Mouse (Mus musculus) thymus, adult 2 months (tissue): ENCODE data around the gene Agps.

Experiments
- CTCF ChIP-seq: fragments of 200-500 bp; IDR thresholded peaks from 2 replicates; pipeline ENCODE4 v1.5.1; 2012; ENCODE audit warnings: mild to moderate bottlenecking, control low read depth, low read length, moderate library complexity, borderline replicate concordance; ENCODE audit not compliant: control insufficient read depth, poor library complexity, insufficient read depth; ENCODE audit errors: extremely low read depth
- POLR2A ChIP-seq: fragments of 200-500 bp; IDR thresholded peaks from 2 replicates; pipeline ENCODE4 v1.6.1; 2012; ENCODE audit warnings: mild to moderate bottlenecking, low read length, control low read depth, moderate library complexity; ENCODE audit not compliant: control insufficient read depth, poor library complexity, insufficient read depth; ENCODE audit errors: extremely low read depth

DNA sequence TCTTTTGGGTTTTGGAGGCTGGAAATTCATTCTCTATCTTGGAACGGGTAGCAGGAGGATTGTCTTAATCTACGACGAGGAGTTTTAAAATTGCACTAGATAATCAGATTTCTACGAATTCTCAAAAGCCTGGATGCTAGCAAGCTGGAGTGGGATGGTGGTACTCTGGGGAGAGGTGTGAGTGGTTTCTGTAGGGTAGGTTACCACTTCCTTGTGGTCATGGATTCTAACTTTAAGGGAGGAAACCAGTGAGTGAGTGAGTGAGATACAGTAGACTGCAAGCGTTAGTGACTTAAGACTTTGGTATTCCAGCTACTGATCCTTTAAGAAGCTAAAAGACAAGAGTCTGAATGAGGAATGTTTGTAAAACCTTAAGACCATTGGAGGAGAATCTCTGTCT lies 804 bp downstream of the Agps start:
- no peak for TF ChIP-seq POLR2A
- no peak for TF ChIP-seq CTCF
